Mouse (Mus musculus): ENCODE data around the gene 1700012B07Rik. TPM values are rescaled to one million over a fixed set of nuclear protein-coding genes. Genes with fewer than 3 reads are reported as not detected.
A peak's percentile ranks its signal among the peaks of the same experiment; 100 is the strongest.

Gene 1700012B07Rik
- polyA plus RNA-seq, 1 experiment from 2014 or later = not detected

DNA sequence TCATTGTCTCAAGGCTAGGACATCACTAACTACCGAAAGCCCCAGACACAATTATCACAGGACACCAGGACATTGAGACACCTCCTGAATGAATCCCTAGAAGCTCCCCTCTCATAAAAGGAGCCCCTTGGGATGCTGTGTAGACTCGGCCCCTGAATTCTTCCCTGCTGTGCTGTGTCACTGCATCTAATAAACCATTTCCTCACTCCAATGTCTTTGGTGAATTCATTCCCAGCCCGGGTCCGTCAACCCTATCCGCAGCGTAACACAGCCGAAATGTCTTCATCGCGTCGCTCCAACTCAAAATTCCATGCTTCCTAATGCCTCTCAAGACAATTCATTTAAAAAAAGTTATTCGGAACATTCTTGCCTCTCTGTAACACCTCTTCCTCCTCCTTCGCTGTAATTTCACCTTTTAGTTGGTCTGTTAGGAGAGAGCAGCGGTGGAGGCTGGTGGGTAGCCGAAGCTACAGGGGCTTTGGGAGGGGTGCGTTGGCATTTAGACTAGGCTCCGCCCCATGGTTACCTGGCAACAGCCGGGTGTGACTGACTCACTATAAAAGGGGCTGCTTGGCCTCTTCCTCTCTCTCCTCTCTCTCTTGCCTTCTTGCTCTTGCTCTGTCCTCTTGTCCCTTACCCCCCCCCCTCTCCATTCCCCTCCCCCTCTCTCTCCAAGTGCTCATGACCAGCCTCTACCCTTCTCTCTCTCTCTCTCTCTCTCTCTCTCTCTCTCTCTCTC lies 25.6 kb upstream of the 1700012B07Rik start:
- CTCF ChIA-PET = interaction anchor here (1.0 kb wide), 1 partner anchor 10 kb away, joined by 3 read pairs; no protein-coding TSS in a partner anchor
- in situ Hi-C loops (cut with MboI; ENCODE audit: low pct_unique_long_range_greater_than_20kb) = loop anchor here (25.0 kb wide), 1 partner anchor 616 kb away; no protein-coding TSS in a partner anchor
- no peak for ATAC-seq

DNA sequence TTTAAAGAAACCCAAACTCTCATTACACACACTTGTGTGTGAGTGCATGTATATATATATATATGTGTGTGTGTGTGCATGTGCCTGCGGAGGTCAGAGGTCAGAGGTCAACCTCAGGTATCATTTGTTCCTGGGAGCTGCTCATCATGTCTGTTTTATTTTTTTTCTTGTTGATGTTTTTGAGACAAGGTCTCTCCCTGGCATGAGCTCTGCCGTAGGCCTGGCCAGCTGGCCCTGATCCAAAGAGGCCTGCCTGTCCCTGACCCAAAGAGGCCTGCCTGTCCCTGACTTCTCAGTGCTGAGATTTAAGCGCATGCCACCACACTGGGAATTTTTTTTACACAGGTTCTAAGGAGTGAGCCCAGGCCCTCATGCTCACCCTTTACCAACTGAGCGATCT lies 24.1 kb upstream of the 1700012B07Rik start:
- H3K27me3 ChIP-seq = no peaks in the 10 kb centered on the region
- no peak for TF ChIP-seq CTCF (IDR thresholded peaks at IDR 0.05)
- ChIA-PET CTCF (no interaction called here), POLR2A (no interaction called here)
- in situ Hi-C loops (cut with MboI; ENCODE audit: low pct_unique_long_range_greater_than_20kb) = loop anchor here (25.0 kb wide), 1 partner anchor 615 kb away; no protein-coding TSS in a partner anchor
- no peak for DNase-seq (ENCODE audit: low read depth, low spot score)
- ATAC-seq = no peak

More for the DNA sequence above, 25.6 kb upstream of the 1700012B07Rik start:
- POLR2A ChIA-PET = interaction anchor here (0.6 kb wide), 1 partner anchor 159 kb away, joined by 3 read pairs; no protein-coding TSS in a partner anchor
- H3K27me3 ChIP-seq = no peaks in the 10 kb centered on the region
- TF ChIP-seq CTCF (IDR thresholded peaks at IDR 0.05) = no peak
- DNase-seq (ENCODE audit: low read depth, low spot score) = no peak

DNA sequence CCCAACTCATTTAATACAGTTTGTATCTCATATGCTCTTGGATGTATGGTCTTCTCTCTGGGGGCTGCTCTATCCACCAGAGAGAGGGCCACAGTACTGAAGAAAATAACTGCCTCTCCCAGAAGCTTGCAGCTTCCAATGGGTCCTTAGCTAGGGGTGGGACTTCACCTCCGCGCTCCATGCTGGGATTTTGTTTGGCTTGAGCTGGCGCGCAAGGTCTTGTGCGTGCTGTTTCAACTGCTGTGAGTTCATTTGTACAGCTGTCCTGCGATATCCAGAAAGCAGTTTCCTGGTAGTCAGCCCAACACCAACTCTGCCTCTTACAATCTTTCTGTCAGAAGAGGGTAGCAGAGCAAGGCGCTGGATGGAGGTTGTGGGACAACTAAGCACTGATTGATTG lies 18.5 kb upstream of the 1700012B07Rik start:
- in situ Hi-C loops (cut with MboI; ENCODE audit: low pct_unique_long_range_greater_than_20kb) = no loop called here
- no peak for TF ChIP-seq CTCF (IDR thresholded peaks at IDR 0.05)
- no peak for DNase-seq (ENCODE audit: low read depth, low spot score)
- ATAC-seq = no peak
- no peaks in the 10 kb centered on the region for H3K27me3 ChIP-seq
- CTCF ChIA-PET = no interaction called here
- POLR2A ChIA-PET = no interaction called here

DNA sequence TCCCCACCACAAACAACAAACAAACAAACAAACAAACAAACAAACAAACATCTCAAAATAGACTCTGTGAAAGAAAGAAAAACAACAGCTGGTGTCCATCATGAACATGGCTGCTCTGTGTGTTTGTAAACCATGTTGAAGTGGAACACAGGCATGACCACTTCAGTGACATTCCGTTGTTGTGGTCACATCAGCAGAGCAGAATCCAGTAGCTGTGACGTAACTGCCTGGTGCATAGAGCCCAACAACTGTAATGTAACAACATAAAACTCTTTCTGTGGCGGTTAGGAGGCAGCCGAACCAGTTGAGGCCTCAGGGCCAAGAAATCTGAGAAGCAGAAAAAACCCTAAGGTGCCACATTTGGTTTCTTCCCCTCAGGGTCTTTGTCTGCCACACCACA lies 17.8 kb upstream of the 1700012B07Rik start:
- in situ Hi-C loops (cut with MboI; ENCODE audit: low pct_unique_long_range_greater_than_20kb) = no loop called here
- no peak for ATAC-seq
- no peak for TF ChIP-seq CTCF (IDR thresholded peaks at IDR 0.05)
- no peak for DNase-seq (ENCODE audit: low read depth, low spot score)
- CTCF ChIA-PET = no interaction called here
- no peaks in the 10 kb centered on the region for H3K27me3 ChIP-seq
- POLR2A ChIA-PET = no interaction called here

DNA sequence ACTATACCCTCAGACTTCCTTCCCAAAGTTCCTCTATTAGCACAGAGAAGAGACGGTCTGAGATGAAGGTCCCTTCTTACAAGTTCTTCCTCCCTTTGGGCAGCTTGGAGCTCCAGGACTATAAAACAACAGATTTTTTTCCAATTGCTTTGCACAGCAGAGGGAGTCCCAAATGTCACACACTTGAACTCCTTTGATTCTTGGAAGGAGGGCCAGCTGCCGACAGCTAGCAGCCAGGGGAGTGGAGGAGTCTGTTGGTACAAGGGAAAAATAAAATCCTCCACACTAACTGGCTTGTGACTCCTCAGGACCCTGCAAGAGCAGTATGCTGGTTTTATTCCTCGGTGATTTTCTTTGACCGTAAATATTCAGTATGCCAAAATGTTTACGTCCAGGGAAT lies 16.6 kb upstream of the 1700012B07Rik start:
- ATAC-seq = no peak
- DNase-seq (ENCODE audit: low read depth, low spot score) = no peak
- no peak for TF ChIP-seq CTCF (IDR thresholded peaks at IDR 0.05)
- POLR2A ChIA-PET = no interaction called here
- H3K27me3 ChIP-seq = peaks cover 2% of the 10 kb centered on the region
- CTCF ChIA-PET = no interaction called here
- in situ Hi-C loops (cut with MboI; ENCODE audit: low pct_unique_long_range_greater_than_20kb) = no loop called here

DNA sequence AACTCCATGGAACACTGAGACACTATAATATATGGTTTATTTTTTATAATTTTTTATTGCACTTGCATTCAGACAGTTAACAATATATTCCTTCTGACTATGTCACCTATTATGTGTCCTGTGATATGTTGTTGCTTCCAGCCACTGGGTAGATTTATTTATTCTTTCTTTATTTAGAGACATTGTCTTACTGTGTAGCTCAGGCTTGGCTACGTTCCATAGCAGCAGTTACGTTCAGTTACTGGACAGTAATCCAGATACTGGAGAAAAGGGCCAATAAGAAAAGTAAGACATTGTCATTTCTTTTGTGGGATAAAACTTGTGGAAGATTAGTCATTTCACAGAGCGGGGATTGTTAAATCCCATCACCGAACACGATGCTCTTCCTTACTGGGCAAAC lies 2.5 kb upstream of the 1700012B07Rik start:
- in situ Hi-C loops (cut with MboI; ENCODE audit: low pct_unique_long_range_greater_than_20kb) = no loop called here
- peaks cover 18% of the 10 kb centered on the region for H3K27me3 ChIP-seq
- TF ChIP-seq CTCF (IDR thresholded peaks at IDR 0.05) = no peak
- DNase-seq (ENCODE audit: low read depth, low spot score) = no peak
- ChIA-PET POLR2A (no interaction called here), CTCF (no interaction called here)
- no peak for ATAC-seq

DNA sequence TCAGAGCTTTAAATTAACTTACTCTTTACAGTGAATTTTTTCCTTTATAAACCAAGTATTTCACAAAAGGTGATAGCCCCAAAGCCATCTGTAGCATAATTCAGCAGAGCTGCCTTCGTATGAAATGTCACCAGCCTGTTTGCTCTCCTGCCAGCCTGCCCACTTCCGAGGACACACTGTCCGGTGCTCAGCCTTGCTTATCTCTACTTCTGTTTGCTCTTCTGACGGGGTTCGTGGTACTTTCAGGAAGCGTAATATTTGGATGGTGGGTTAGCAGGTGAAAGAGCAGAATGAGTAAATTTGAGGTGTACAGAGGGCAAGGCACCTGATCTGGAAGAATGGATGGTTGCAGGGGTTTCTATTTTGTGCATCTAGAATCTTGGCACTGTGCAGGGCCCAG lies 5.6 kb downstream of the 1700012B07Rik start:
- CTCF ChIA-PET = no interaction called here
- ATAC-seq (no peak), DNase-seq (ENCODE audit: low read depth, low spot score) (no peak)
- POLR2A ChIA-PET = no interaction called here
- in situ Hi-C loops (cut with MboI; ENCODE audit: low pct_unique_long_range_greater_than_20kb) = no loop called here
- no peak for TF ChIP-seq CTCF (IDR thresholded peaks at IDR 0.05)
- H3K27me3 ChIP-seq = peaks cover 9% of the 10 kb centered on the region

DNA sequence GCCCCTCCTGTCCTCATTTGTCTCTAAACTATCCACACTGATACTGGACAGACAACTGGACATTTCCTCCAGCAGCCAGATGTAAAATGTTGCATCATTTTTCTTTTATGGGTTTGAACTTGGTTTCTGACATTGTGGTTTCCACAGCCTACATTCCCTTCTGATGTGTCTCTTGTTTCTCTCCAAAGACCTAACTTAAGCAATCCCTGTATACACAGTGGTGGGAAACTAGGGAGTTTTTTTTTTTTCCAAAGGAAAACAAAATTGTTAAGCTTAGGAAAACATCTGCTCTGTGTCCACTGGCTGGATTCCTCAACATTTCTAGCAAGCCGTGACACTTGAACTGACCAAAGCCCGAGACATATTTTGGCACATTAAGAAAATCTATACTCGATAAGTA lies 10.4 kb downstream of the 1700012B07Rik start:
- DNase-seq (ENCODE audit: low read depth, low spot score) (no peak), ATAC-seq (peak; percentile 17)
- in situ Hi-C loops (cut with MboI; ENCODE audit: low pct_unique_long_range_greater_than_20kb) = no loop called here
- ChIA-PET POLR2A (no interaction called here), CTCF (no interaction called here)
- no peak for TF ChIP-seq CTCF (IDR thresholded peaks at IDR 0.05)
- peaks cover 2% of the 10 kb centered on the region for H3K27me3 ChIP-seq

DNA sequence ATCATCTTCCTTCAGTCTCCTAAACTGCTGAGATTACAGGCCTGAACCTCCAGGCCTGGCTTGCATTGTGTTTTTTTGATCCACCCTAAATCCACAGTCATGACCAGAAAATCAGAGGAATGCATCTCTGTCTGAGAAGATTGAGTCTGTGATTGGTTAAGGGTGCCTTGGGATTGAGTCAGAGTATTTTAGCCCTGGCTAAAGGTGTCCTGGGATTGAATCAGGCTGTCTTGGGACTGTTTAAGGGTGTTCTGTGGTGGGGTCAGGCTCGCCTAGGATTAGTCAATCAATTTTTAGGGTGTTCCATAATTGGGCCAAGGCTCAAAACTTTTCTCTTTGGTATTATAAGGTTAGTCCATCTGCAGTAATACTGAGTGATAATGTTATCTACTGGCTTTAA lies 10.9 kb downstream of the 1700012B07Rik start:
- peaks cover 2% of the 10 kb centered on the region for H3K27me3 ChIP-seq
- ChIA-PET POLR2A (no interaction called here), CTCF (no interaction called here)
- DNase-seq (ENCODE audit: low read depth, low spot score) = no peak
- peak; percentile 47 for ATAC-seq
- in situ Hi-C loops (cut with MboI; ENCODE audit: low pct_unique_long_range_greater_than_20kb) = no loop called here
- TF ChIP-seq CTCF (IDR thresholded peaks at IDR 0.05) = no peak

DNA sequence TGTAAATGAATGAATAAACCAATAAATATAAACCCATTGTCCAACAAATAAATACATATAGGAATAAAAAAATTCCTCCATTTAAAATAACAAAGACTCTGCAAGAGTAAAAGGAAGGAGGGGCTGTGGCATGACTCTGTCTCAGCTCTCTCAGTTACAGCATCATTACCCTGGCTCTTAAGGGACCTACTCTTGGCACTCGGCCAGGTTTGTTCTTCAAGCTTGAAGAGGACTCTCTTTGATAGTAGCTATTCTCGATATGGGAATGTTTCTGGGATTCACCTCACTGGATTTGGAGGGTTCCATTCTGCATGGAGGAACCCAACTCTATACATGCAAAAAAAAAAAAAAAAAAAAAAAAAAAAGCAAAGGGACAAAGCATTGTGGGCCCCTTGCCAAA lies 16.1 kb downstream of the 1700012B07Rik start:
- in situ Hi-C loops (cut with MboI; ENCODE audit: low pct_unique_long_range_greater_than_20kb) = no loop called here
- ATAC-seq (no peak), DNase-seq (ENCODE audit: low read depth, low spot score) (no peak)
- TF ChIP-seq CTCF (IDR thresholded peaks at IDR 0.05) = no peak
- POLR2A ChIA-PET = no interaction called here
- H3K27me3 ChIP-seq = peaks cover 6% of the 10 kb centered on the region
- CTCF ChIA-PET = no interaction called here

DNA sequence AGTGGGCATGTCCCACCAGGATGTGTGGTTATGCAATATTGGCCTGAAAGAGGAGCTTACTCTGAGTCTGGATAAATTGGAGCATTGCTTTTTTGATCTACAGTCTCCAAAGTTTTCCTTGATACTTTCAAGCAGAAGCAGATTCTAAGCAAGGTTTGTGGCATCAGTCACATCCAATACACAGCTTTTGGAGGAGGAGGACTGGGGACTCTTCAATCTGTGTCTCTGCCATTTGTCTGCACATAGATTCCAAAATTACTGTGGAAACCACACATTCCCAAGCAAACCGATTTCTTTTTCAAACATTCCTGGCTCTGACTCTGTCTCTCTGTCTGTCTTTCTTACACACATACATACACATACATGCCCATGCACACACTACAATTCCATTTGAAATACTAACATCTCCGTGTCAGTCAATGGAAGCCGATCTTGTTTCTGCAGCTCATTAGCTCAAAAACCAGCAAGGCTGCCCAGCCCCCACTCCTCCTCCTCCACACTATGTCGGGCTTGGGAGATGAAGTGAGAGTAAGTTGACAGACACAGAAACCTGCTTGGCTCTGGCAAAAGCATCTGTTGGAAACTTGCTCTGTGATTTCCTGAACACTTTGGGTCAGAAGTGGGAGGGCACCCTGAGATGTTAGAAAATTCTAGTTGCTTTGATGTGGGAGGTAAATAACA lies 18.5 kb downstream of the 1700012B07Rik start:
- no peak for TF ChIP-seq CTCF (IDR thresholded peaks at IDR 0.05)
- ATAC-seq (no peak), DNase-seq (ENCODE audit: low read depth, low spot score) (no peak)
- peaks cover 6% of the 10 kb centered on the region for H3K27me3 ChIP-seq
- POLR2A ChIA-PET = no interaction called here
- CTCF ChIA-PET = no interaction called here
- in situ Hi-C loops (cut with MboI; ENCODE audit: low pct_unique_long_range_greater_than_20kb) = no loop called here
